Mouse (Mus musculus) hindbrain, embryonic 11.5 days (tissue): Measurements from ENCODE around the gene Cpb2. TPM values are rescaled to one million over a fixed set of nuclear protein-coding genes. Genes with fewer than 3 reads are reported as not detected.

Source experiments
- ATAC-seq: fragments of 200-750 bp; cut with Nextera tagmentation; 2 replicates; pipeline ENCODE4 v1.8.0; 2017; ENCODE audit warnings: mild to moderate bottlenecking, moderate TSS enrichment, moderate library complexity; ENCODE audit not compliant: low FRiP score
- DNase-seq: peaks from one replicate; pipeline ENCODE4 v3.0.0-alpha.2; 2015; ENCODE audit warnings: low spot score
- H3K27ac ChIP-seq: fragments of 300-500 bp; sonication (generic); 2 replicates; pipeline ENCODE4 v1.5.1; 2014; ENCODE audit warnings: mild to moderate bottlenecking, low read depth, low read length
- H3K27me3 ChIP-seq: fragments of 300-500 bp; sonication (generic); 2 replicates; pipeline ENCODE4 v1.6.1; 2014; ENCODE audit warnings: mild to moderate bottlenecking, low read length, moderate library complexity, mixed read lengths; ENCODE audit not compliant: control insufficient read depth, insufficient read depth
- H3K36me3 ChIP-seq: fragments of 300-500 bp; sonication (generic); 2 replicates; pipeline ENCODE4 v1.6.1; 2014; ENCODE audit warnings: mild to moderate bottlenecking, low read length, moderate library complexity, mixed read lengths; ENCODE audit not compliant: control insufficient read depth, insufficient read depth
- H3K4me1 ChIP-seq: fragments of 300-500 bp; sonication (generic); replicated peaks from 2 replicates; pipeline ENCODE4 v1.6.1; 2014; ENCODE audit warnings: low read length, mixed read lengths; ENCODE audit not compliant: control insufficient read depth, insufficient read depth
- H3K4me2 ChIP-seq: fragments of 300-500 bp; sonication (generic); replicated peaks from 2 replicates; pipeline ENCODE4 v1.6.1; 2014; ENCODE audit warnings: mild to moderate bottlenecking, low read depth, low read length
- H3K4me3 ChIP-seq: fragments of 300-500 bp; sonication (generic); 2 replicates; pipeline ENCODE4 v1.5.1; 2014; ENCODE audit warnings: low read depth, low read length
- H3K9ac ChIP-seq: fragments of 300-500 bp; sonication (generic); 2 replicates; pipeline ENCODE4 v1.6.1; 2014; ENCODE audit warnings: low read depth, low read length
- H3K9me3 ChIP-seq: fragments of 300-500 bp; sonication (generic); 2 replicates; pipeline ENCODE4 v1.6.1; 2016; ENCODE audit warnings: low read length; ENCODE audit not compliant: control insufficient read depth
- WGBS: fragments of 180-500 bp; shearing (Covaris S2); extraction: QIAGEN DNeasy Blood & Tissue Kit; methylation state at CpG from one replicate; pipeline ENCODE4 v1.1.7; 2014; 5-methylcytosine and 5-hydroxymethylcytosine counted together
- polyA plus RNA-seq: library from polyadenylated mRNA; unstranded; fragments of >200 nt; fragmentation: Nextera tagmentation; extraction: Ambion mirVana; gene quantifications from 2 replicates; pipeline ENCODE4 v1.2.1, GENCODE M21; 2014

Cpb2 gene
- polyA plus RNA-seq, 1 experiment from 2014 or later = not detected

GRCm38 (mm10) chr14:75283609-75284192, 41.6 kb downstream of the Cpb2 start:
- Histone ChIP-seq H3K4me1 (no peaks in the 10 kb centered on the region), H3K27me3 (no peaks in the 10 kb centered on the region), H3K27ac (no peak overlapping the region), H3K36me3 (no peaks in the 10 kb centered on the region), H3K4me3 (peak overlapping the region; percentile 88), H3K4me2 (peak overlapping the region; percentile 66), H3K9ac (peak overlapping the region; percentile 79), H3K9me3 (no peaks in the 10 kb centered on the region)
- DNase-seq (no peak), ATAC-seq (peak; percentile 36)
- WGBS = 6% methylated on average over 19 of the region's 19 CpGs

GRCm38 (mm10) chr14:75284193-75284915, 42.3 kb downstream of the Cpb2 start, which contains the start of gene Zc3h13:
TSS of gene Zc3h13 (plus strand) at chr14:75284373.
- Histone ChIP-seq H3K4me3 (peak within 1 kb of the TSS; percentile 88), H3K4me2 (peak within 1 kb of the TSS; percentile 66), H3K4me1 (no peaks in the 10 kb centered on the region), H3K27ac (peak within 1 kb of the TSS; percentile 58; the same call in 1 of the 2 replicates), H3K36me3 (no peaks in the 10 kb centered on the region), H3K27me3 (no peaks in the 10 kb centered on the region), H3K9ac (peak within 1 kb of the TSS; percentile 79), H3K9me3 (no peaks in the 10 kb centered on the region)
- DNase-seq (peak; percentile 98), ATAC-seq (peak; percentile 99)
- WGBS = under 1% methylated on average over 59 of the region's 61 CpGs

- Histone ChIP-seq H3K36me3 (no peaks in the 10 kb centered on the region), H3K27ac (no peak overlapping the region), H3K9me3 (no peaks in the 10 kb centered on the region), H3K27me3 (no peaks in the 10 kb centered on the region), H3K4me2 (no peak overlapping the region), H3K4me3 (no peak overlapping the region), H3K4me1 (no peaks in the 10 kb centered on the region), H3K9ac (no peak overlapping the region)
- no peak for ATAC-seq
- 87% methylated on average over 1 of the region's 1 CpGs for WGBS
- no peak for DNase-seq
These were observed 59.0 kb downstream of the Cpb2 start for GRCm38 (mm10) chr14:75301081-75301480.

DNA sequence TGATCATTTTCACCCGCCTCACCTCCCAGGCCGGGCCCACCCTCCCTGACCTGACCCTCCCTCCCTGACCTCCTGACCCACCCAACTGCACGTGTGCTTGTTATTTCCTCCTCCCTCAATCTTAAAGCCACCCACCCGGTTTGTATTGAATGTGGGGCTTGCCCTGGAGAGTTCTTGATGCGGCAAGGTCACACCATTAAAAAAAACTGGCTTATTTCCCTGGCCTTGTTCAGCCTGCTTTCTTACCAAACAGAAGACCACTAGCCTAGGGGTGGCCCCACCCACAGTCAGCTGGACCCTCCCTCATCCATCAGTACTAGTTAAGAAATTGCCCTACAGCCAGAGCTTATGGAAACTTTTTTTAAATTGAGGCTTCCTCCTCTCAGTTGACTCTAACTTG, 61.7 kb downstream of the Cpb2 start:
- WGBS = 31% methylated on average over 5 of the region's 5 CpGs
- no peak overlapping the region for H3K4me3 ChIP-seq
- H3K27ac ChIP-seq = no peak overlapping the region
- H3K27me3 ChIP-seq = no peaks in the 10 kb centered on the region
- H3K9ac ChIP-seq = no peak overlapping the region
- no peak overlapping the region for H3K4me2 ChIP-seq
- H3K4me1 ChIP-seq = no peaks in the 10 kb centered on the region
- no peaks in the 10 kb centered on the region for H3K36me3 ChIP-seq
- ATAC-seq (no peak), DNase-seq (no peak)
- H3K9me3 ChIP-seq = no peaks in the 10 kb centered on the region

- H3K36me3 ChIP-seq = no peaks in the 10 kb centered on the region
- no peak overlapping the region for H3K9ac ChIP-seq
- no peaks in the 10 kb centered on the region for H3K4me1 ChIP-seq
- no peaks in the 10 kb centered on the region for H3K9me3 ChIP-seq
- DNase-seq (peak; percentile 4), ATAC-seq (no peak)
- H3K4me2 ChIP-seq = no peak overlapping the region
- H3K27me3 ChIP-seq = no peaks in the 10 kb centered on the region
- no peak overlapping the region for H3K4me3 ChIP-seq
- no peak overlapping the region for H3K27ac ChIP-seq
These were observed 65.8 kb downstream of the Cpb2 start for GRCm38 (mm10) chr14:75307855-75308254.

DNA sequence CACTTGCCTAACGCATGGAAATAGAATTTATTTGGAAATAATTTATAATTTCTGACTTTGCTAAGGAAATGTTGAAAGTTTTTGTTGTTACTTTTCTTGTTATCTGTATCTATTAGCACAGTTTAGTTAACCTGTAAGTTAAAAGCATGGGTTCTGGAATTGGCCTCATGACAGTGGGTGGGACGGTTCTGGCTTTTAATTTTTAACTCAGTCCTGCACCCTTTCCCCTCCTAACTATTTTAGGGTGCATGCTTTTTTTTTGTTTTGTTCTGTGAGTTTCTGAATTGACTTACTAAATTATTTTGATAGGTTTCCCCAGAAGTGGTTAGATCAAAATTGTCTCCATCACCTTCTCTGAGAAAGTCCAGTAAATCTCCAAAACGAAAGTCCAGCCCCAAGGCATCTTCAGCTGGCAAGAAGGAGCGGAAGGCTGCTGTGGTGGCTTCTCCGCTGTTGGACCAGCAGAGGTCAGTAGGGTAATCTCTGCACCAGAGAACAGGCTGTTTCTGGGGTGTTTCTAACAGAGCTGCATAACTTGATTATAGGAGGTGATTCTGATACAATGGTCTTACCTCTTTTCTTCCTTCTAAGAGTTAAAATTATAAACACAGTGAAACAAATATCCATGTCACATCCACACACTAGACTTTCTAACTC, 67.4 kb downstream of the Cpb2 start:
- WGBS = 67% methylated on average over 5 of the region's 5 CpGs

DNA sequence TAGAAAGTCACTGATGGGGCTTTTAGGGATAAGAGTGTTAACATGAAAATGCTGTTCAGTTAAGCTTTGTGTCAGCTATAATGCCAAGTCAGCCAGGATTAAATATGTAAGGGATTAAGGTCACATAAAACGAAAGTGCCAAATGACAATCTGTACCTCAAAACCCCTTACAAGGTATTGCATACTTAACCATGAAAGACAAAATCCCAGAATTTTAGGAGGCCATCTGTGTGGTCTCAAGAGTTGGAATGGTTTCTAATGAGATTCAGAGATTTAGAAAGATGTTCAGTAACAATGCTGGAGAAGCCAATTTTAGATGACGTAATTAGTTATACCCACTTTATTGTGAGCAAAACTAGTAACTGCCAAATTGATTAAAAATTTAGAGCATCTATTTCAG, 72.4 kb downstream of the Cpb2 start:
- WGBS = 96% methylated on average over 2 of the region's 2 CpGs
- Histone ChIP-seq H3K4me1 (no peaks in the 10 kb centered on the region), H3K27ac (no peak overlapping the region), H3K36me3 (no peaks in the 10 kb centered on the region), H3K4me2 (no peak overlapping the region), H3K9ac (no peak overlapping the region), H3K27me3 (no peaks in the 10 kb centered on the region), H3K4me3 (no peak overlapping the region), H3K9me3 (no peaks in the 10 kb centered on the region)
- ATAC-seq (no peak), DNase-seq (no peak)

More for the DNA sequence above, 67.4 kb downstream of the Cpb2 start:
- Histone ChIP-seq H3K36me3 (no peaks in the 10 kb centered on the region), H3K9me3 (no peaks in the 10 kb centered on the region), H3K4me2 (no peak overlapping the region), H3K27ac (no peak overlapping the region), H3K4me1 (no peaks in the 10 kb centered on the region), H3K27me3 (no peaks in the 10 kb centered on the region), H3K9ac (no peak overlapping the region), H3K4me3 (no peak overlapping the region)
- peak; percentile 36 for DNase-seq
- no peak for ATAC-seq

DNA sequence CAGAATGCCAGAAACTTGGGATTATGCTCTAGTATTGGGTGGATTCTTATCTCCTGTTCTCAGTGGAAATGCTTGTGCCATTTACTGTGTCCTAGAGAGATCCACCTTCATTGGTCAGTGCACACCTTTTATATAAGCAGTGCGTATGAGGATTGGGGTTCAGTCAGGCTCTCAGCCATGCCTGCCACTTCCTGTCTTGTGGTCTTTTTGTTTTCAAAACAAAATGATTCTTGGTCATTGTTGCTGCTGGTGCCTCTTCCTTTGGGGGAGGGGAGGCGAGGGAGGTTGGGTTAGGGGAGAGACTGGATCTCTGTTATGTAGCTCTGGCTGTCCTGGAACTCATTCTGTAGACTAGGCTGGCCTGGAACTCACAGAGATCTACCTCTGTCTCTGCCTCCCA, 76.6 kb downstream of the Cpb2 start:
- DNase-seq = no peak
- H3K27ac ChIP-seq = no peak overlapping the region
- no peak overlapping the region for H3K4me3 ChIP-seq
- no peak for ATAC-seq
- peaks cover 3% of the 10 kb centered on the region; the same call in 1 of the 2 replicates for H3K36me3 ChIP-seq
- no peaks in the 10 kb centered on the region for H3K27me3 ChIP-seq
- no peak overlapping the region for H3K4me2 ChIP-seq
- H3K4me1 ChIP-seq = no peaks in the 10 kb centered on the region
- 92% methylated on average over 2 of the region's 2 CpGs for WGBS
- H3K9me3 ChIP-seq = no peaks in the 10 kb centered on the region
- H3K9ac ChIP-seq = no peak overlapping the region
